Mouse (Mus musculus) adrenal gland, postnatal 25 days (tissue): ENCODE measurements around the gene Gak. TPM values are rescaled to one million over a fixed set of nuclear protein-coding genes. Genes with fewer than 3 reads are reported as not detected.

Source experiments
- DNase-seq: peaks from one replicate; pipeline ENCODE4 v3.0.0; 2021; ENCODE audit warnings: mixed read lengths
- total RNA-seq: library from RNA; stranded (reverse); gene quantifications from 2 replicates; pipeline ENCODE4 v1.2.3, GENCODE M21; 2021

Gene Gak
- total RNA-seq, 1 experiment from 2014 or later: 86.7 TPM

- no peak for DNase-seq
Observed at GRCm38 (mm10) chr5:108599923-108600322, 29.6 kb downstream of the Gak start.

- DNase-seq: no peak
Observed at GRCm38 (mm10) chr5:108581361-108581891, 48.1 kb downstream of the Gak start.

GRCm38 (mm10) chr5:108573054-108573453 lies 56.5 kb downstream of the Gak start:
- peak; percentile 26 for DNase-seq

- peak; percentile 69 for DNase-seq
Observed at GRCm38 (mm10) chr5:108570991-108571390, 58.6 kb downstream of the Gak start.

- no peak for DNase-seq
Observed at GRCm38 (mm10) chr5:108567104-108567503, 62.5 kb downstream of the Gak start.

GRCm38 (mm10) chr5:108566523-108566922 lies 63.0 kb downstream of the Gak start:
- no peak for DNase-seq

- DNase-seq: no peak
Observed at GRCm38 (mm10) chr5:108565381-108565780, 64.2 kb downstream of the Gak start.

GRCm38 (mm10) chr5:108564346-108564745 lies 65.2 kb downstream of the Gak start:
- no peak for DNase-seq

GRCm38 (mm10) chr5:108562483-108562882 lies 67.1 kb downstream of the Gak start:
- DNase-seq: no peak

- no peak for DNase-seq
Observed at GRCm38 (mm10) chr5:108556986-108557385, 72.6 kb downstream of the Gak start.

GRCm38 (mm10) chr5:108554041-108554440 lies 75.5 kb downstream of the Gak start:
- no peak for DNase-seq

- no peak for DNase-seq
Observed at GRCm38 (mm10) chr5:108550207-108550594, 79.4 kb downstream of the Gak start.

GRCm38 (mm10) chr5:108549489-108550206 lies 79.9 kb downstream of the Gak start, which contains the start of gene Cplx1:
Cplx1 (minus strand) TSS chr5:108550024.
- DNase-seq: peak; percentile 76

GRCm38 (mm10) chr5:108549137-108549488 lies 80.4 kb downstream of the Gak start:
- DNase-seq: no peak

GRCm38 (mm10) chr5:108547636-108548035 lies 81.9 kb downstream of the Gak start:
- DNase-seq: no peak

GRCm38 (mm10) chr5:108543516-108544291 lies 85.9 kb downstream of the Gak start:
- no peak for DNase-seq

- no peak for DNase-seq
Observed at GRCm38 (mm10) chr5:108534188-108534587, 95.4 kb downstream of the Gak start.

- no peak for DNase-seq
Observed at GRCm38 (mm10) chr5:108522597-108522996, 107.0 kb downstream of the Gak start.

GRCm38 (mm10) chr5:108521896-108522295 lies 107.7 kb downstream of the Gak start:
- no peak for DNase-seq

GRCm38 (mm10) chr5:108521016-108521415 lies 108.5 kb downstream of the Gak start:
- DNase-seq: no peak

- DNase-seq: no peak
Observed at GRCm38 (mm10) chr5:108520153-108520552, 109.4 kb downstream of the Gak start.
